Mouse (Mus musculus): ENCODE results near the gene Dvl3.

The Dvl3 gene

GRCm38 (mm10) chr16:20548096-20548948 is 31.5 kb downstream of the Dvl3 start, which contains the start of gene Abcf3:
Gene Abcf3 (plus strand): TSS chr16:20548577.
- DNase-seq, result peak; percentile 98

DNA sequence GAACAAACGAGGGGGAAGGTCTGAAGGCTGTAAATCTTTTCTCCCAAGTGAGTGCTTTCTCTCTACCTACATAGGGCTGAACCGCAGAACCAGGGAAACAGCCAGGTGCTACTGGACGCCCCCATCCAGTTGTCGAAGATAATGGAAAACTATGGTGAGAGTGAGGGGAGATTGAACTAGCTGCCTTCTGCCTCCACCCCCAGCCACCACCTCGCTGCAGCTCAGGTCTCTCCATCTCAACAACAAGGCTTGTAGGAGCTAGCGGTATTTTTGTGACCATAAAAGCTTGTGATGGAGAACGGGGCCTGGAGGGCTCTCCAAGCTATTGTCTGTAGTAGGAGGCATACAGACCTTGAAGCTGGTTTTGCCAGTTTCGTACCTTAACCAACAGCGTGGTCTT is 32.4 kb downstream of the Dvl3 start:
- no peak for DNase-seq

DNA sequence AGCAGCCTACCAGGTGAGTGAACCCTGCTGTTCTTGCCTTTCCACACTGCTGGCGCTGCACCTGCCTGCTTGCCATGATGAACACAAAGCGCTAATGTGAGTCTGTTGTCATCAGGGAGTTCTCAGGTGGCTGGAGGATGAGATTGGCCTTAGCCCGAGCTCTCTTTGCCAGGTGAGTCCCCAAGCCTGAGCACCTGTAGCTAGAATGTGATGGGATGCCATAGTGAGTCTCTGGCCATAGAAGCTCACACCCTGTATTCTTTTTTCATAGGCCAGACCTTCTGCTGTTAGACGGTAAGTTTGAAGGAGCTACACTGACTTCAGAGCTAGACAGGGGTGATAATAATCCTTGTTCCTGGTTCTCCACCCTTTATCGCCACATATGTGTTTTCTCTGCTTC is 34.9 kb downstream of the Dvl3 start:
- no peak for DNase-seq

DNA sequence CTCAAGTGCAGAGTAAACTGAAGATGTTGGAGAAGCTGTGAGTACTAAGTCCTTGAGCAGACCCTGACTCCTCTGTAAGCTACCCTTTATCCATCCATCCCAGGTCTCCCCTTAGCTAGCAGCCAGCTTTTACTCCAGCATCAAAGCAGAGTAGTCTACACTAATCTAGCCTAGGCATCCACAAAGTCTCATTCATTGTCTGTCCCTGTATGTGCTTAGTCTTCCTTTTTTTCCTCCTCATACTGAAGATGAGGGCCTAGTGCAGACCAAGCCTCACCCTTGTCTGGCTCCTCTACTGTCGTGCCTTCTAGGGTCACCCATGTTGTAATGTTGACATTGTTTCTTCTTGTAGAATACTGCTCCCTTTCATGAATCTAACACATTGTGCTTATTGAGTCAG is 35.8 kb downstream of the Dvl3 start:
- DNase-seq, result no peak

- no peak for DNase-seq
Observed at GRCm38 (mm10) chr16:20555000-20555399, 38.2 kb downstream of the Dvl3 start.

GRCm38 (mm10) chr16:20557381-20557780 is 40.6 kb downstream of the Dvl3 start:
- DNase-seq, result no peak

GRCm38 (mm10) chr16:20565075-20565474 is 48.3 kb downstream of the Dvl3 start:
- DNase-seq, result no peak
